Mouse (Mus musculus) telencephalon, adult 2 months (tissue): ENCODE data around the gene Satl1.
"Not testable (repeated sequence)": the region's sequence is repeated elsewhere in the genome, so short reads cannot be mapped to it uniquely, and the experiment has no call there.

Source experiments
- DNase-seq: peaks from one replicate; pipeline ENCODE4 v3.0.0-alpha.2; 2011; ENCODE audit warnings: low read depth, low spot score

The Satl1 gene

GRCm38 (mm10) chrX:112406679-112407078 is at the start of gene Satl1:
Gene Satl1 (minus strand): TSS chrX:112406779.
- DNase-seq, result no peak

- no peak for DNase-seq
These were observed 31.5 kb upstream of the Satl1 start for GRCm38 (mm10) chrX:112438064-112438463.

DNA sequence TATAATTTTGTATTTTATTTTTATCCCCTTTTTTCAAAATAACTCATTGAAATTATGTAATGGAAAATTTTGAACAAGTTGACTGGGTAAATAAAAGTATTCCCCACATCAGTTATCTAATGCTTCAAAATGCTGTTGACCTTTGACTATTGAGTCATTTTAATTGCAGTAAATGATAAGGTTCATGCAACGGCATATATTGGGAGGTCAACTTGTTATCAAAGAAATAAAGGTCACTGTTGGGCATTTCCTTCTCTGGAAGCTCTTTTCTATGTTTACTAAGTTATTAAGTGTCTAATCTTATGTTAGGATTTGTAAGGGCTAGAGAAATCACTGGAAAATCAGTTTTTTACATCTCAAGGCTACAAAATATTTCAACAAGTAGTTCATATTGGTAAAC is 31.0 kb upstream of the Satl1 start:
- DNase-seq, result no peak

GRCm38 (mm10) chrX:112422998-112423397 is 16.4 kb upstream of the Satl1 start:
- peak; percentile 2 for DNase-seq

- no peak for DNase-seq
These were observed 5.7 kb upstream of the Satl1 start for GRCm38 (mm10) chrX:112412309-112412708.

GRCm38 (mm10) chrX:112370577-112371410 is 35.8 kb downstream of the Satl1 start:
- DNase-seq, result not testable (repeated sequence)

DNA sequence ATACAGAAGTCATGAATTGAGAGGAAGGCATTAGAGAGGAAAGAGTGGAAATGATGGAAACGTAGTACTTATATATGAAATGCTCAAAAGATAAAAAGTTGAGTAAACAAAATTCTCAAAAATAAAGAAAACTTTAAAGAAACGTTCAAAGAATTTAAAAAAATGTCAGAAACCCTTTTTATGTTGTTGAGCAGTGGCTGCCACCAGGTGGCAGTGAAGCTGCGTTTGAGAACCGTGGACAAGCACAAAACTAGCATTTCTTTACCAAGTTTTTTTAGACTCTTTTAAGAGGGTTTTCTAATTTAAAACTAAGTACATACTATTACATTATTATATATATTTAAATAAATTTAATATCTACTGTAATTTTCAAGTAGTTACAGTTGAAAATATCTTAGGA is 38.2 kb downstream of the Satl1 start:
- DNase-seq, result no peak

DNA sequence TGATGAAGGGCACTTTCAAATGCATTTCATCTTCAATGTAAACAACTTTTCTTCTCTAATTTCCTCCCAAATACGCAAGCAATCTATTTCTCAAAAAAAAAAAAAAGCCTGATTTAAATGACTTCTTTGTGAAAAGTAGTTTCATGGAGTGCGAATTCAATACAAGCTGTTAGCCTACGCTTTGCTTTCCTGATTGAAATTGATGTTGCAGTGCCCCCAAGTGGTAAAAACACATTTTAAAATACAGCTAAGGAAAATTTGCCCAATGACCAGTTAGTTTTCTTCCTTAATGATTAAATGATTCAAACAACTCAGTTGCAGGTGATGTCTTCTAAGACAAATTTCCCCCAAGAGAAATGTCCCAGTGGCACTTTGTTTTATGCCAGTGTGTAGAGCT is 58.2 kb downstream of the Satl1 start:
- DNase-seq, result peak; percentile 23

DNA sequence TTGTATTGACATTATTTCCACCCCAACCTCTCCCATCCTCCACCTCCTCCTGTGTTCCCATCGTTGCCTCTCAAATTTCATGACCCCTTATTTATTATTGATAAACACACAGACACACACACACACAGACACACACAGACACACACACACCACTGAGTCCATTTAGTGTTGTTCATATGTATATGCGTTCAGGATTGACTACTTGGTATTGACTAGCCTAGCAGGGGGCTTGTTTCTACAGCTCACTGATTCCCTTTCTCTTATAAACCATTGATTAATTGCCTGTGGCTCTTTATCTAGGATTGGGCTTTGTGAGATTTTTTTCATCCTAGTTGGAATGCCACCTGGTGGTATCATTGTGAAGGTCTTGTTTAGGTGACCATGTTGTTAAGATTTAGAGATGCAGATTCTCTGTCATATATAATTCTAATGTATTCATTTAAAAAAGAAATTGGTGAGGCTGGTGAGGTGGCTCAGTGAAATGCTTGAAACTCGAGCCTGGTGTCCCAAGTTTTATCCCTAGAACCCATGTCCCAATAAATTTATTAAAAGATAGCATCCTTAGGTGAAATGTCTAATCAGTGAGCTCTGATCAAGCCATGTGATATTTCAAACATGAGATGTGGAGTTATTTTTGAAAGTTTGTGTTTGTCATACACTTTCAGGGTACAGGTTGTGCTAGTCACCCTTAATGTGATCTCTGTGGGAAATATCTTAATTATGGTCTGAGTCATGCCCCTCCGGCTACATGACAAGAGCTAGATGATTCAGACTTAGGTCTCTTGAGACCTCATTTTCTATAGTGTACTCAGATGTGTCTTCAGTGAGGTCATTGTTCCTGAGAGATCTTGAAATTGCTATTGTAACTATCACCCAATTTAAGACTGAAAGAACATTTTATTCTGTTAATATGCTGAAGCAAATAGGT is 58.8 kb downstream of the Satl1 start:
- DNase-seq, result no peak

- no peak for DNase-seq
These were observed 67.1 kb downstream of the Satl1 start for GRCm38 (mm10) chrX:112339486-112339885.
